Mouse (Mus musculus) intestine, postnatal 0 days (tissue): ENCODE data around the gene Rab42. TPM values are rescaled to one million over a fixed set of nuclear protein-coding genes. Genes with fewer than 3 reads are reported as not detected.

Experiments used
- ATAC-seq: fragments of 200-750 bp; cut with Nextera tagmentation; 2 replicates; pipeline ENCODE4 v1.8.0; 2017; ENCODE audit warnings: mild to moderate bottlenecking, moderate TSS enrichment, moderate library complexity
- H3K27ac ChIP-seq: fragments of 300-500 bp; sonication (generic); 2 replicates; pipeline ENCODE4 v1.5.1; 2014; ENCODE audit warnings: mild to moderate bottlenecking, low read depth, low read length, moderate library complexity
- H3K27me3 ChIP-seq: fragments of 300-500 bp; sonication (generic); replicated peaks from 2 replicates; pipeline ENCODE4 v1.6.1; 2014; ENCODE audit warnings: low read length, mixed read lengths; ENCODE audit not compliant: control insufficient read depth, insufficient read depth
- H3K36me3 ChIP-seq: fragments of 300-500 bp; sonication (generic); 2 replicates; pipeline ENCODE4 v1.6.1; 2014; ENCODE audit warnings: mild to moderate bottlenecking, moderate library complexity; ENCODE audit not compliant: control insufficient read depth, insufficient read depth
- H3K4me1 ChIP-seq: fragments of 300-500 bp; sonication (generic); replicated peaks from 2 replicates; pipeline ENCODE4 v1.6.1; 2014; ENCODE audit warnings: antibody characterized with exemption, low read length, mixed read lengths; ENCODE audit not compliant: control insufficient read depth, insufficient read depth
- H3K4me2 ChIP-seq: fragments of 300-500 bp; sonication (generic); replicated peaks from 2 replicates; pipeline ENCODE4 v1.6.1; 2014; ENCODE audit warnings: low read depth, mild to moderate bottlenecking, moderate library complexity
- H3K4me3 ChIP-seq: fragments of 300-500 bp; sonication (generic); 2 replicates; pipeline ENCODE4 v1.5.1; 2014; ENCODE audit warnings: low read depth, low read length
- H3K9ac ChIP-seq: fragments of 300-500 bp; sonication (generic); 2 replicates; pipeline ENCODE4 v1.6.1; 2014; ENCODE audit warnings: mild to moderate bottlenecking, low read depth, low read length
- H3K9me3 ChIP-seq: fragments of 300-500 bp; sonication (generic); 2 replicates; pipeline ENCODE4 v1.6.1; 2016; ENCODE audit warnings: mixed run types; ENCODE audit not compliant: control insufficient read depth
- CTCF ChIP-seq: sonication (generic); IDR thresholded peaks from 2 replicates; pipeline ENCODE4 v1.5.1; 2016; ENCODE audit warnings: low read depth, mild to moderate bottlenecking, control low read depth, antibody characterized with exemption, moderate library complexity
- WGBS: fragments of 180-500 bp; shearing (Covaris S2); extraction: QIAGEN DNeasy Blood & Tissue Kit; methylation state at CpG from one replicate; pipeline ENCODE4 v1.1.7; 2014; 5-methylcytosine and 5-hydroxymethylcytosine counted together
- polyA plus RNA-seq: library from polyadenylated mRNA; unstranded; fragments of >200 nt; fragmentation: Nextera tagmentation; extraction: Ambion mirVana; gene quantifications from 2 replicates; pipeline ENCODE4 v1.2.1, GENCODE M21; 2015

Gene Rab42
- polyA plus RNA-seq, 1 experiment from 2014 or later = 48.3 TPM

DNA sequence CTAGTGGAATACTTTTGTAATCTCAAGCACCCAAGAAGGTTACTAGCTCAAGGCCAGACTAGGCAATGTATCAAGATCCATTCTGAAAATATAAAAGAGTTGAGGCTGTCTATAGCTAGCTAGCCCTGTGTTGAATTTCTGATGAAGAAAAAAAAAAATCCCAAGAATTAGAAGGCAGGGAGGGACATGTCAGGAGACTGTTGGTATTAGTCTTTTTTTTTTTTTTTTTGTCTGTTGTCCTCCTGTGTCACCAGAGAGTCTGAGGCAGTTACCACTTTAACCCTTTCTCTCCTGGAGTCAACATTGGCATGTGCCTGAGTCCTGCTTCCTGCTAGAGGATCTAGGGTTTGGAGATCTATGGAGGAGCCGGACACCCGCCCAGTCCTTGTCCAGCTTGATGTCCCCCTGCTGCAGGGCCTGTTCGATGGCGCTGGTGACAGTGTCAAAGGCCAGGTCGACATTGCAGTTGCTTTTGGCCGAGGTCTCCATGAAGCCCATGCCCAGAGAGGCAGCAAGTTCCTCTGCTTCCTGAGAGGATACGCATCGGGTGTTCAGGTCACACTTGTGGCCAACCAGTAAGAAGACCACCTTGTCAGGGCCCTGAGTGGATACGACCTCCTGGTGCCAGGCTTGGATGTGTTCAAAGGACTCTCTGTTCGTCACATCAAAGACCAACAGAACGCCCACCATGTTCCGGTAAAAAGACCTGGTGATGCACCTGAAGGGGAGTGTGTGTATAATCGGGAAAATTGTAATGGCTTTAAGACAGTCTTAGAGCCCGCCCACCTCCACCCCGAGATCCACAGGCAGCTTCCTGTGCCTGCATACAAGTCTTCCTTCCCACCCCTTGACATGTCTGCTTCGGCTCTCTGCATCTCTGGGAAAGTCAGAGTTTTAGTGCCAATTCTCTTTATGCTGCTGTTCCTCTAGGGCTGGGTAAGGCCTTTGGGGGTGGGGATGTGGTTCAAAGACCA lies 933 bp downstream of the Rab42 start:
- Histone ChIP-seq H3K4me2 (peak overlapping the region; percentile 74), H3K4me1 (no peaks in the 10 kb centered on the region), H3K27ac (peak overlapping the region; percentile 77; the same call in 1 of the 2 replicates), H3K27me3 (no peaks in the 10 kb centered on the region), H3K36me3 (no peaks in the 10 kb centered on the region), H3K9ac (peak overlapping the region; percentile 50), H3K9me3 (no peaks in the 10 kb centered on the region), H3K4me3 (peak overlapping the region; percentile 50)
- ATAC-seq = no peak
- TF ChIP-seq CTCF = no peak
- 69% methylated on average over 16 of the region's 16 CpGs for WGBS

DNA sequence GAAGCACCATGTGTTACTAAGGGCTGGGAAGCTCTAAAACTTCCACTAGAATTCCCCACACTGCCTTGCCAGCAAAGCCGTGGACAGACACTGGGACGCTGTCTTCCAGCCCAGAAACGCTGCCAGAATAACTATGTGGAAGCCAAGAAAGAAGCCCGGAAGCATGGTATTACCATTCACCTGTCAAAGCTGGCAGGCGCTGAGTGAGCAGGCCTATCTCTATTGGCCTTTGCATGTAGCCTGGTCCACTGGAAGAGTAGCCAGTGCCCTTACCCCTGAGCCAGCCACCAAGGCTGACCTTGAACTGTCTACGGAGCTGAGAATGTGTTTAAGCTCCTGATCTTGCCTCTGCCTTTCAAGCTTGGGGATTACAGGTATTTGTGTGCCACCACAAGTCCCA lies 1.7 kb downstream of the Rab42 start:
- Histone ChIP-seq H3K9me3 (no peaks in the 10 kb centered on the region), H3K27ac (no peak overlapping the region), H3K4me1 (no peaks in the 10 kb centered on the region), H3K9ac (no peak overlapping the region), H3K27me3 (no peaks in the 10 kb centered on the region), H3K36me3 (no peaks in the 10 kb centered on the region), H3K4me3 (no peak overlapping the region), H3K4me2 (no peak overlapping the region)
- ATAC-seq = no peak
- no peak for TF ChIP-seq CTCF
- WGBS = 83% methylated on average over 6 of the region's 6 CpGs

DNA sequence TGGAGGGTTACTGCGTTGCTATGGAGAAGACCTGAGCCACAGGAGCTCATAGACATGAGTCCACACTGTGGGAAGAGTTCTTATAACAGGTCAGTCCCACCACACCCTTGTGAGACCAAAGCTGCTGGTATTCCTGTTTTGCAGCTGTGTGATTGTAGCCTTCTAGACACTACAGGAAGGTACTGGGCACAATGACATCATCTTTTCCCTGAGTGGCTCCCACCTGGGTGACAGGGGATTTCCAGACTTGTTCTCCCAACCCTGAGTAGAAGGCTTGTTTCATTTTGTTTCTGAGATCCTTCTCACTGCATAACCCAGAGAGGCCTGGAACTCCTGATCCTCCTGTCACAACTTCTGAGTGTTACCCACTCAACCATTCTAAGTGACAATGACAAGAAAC lies 3.3 kb downstream of the Rab42 start:
- Histone ChIP-seq H3K9me3 (no peaks in the 10 kb centered on the region), H3K4me3 (no peak overlapping the region), H3K27ac (no peak overlapping the region), H3K36me3 (no peaks in the 10 kb centered on the region), H3K27me3 (no peaks in the 10 kb centered on the region), H3K4me1 (no peaks in the 10 kb centered on the region), H3K9ac (no peak overlapping the region), H3K4me2 (no peak overlapping the region)
- ATAC-seq = no peak
- 75% methylated on average over 1 of the region's 1 CpGs for WGBS
- TF ChIP-seq CTCF = no peak

DNA sequence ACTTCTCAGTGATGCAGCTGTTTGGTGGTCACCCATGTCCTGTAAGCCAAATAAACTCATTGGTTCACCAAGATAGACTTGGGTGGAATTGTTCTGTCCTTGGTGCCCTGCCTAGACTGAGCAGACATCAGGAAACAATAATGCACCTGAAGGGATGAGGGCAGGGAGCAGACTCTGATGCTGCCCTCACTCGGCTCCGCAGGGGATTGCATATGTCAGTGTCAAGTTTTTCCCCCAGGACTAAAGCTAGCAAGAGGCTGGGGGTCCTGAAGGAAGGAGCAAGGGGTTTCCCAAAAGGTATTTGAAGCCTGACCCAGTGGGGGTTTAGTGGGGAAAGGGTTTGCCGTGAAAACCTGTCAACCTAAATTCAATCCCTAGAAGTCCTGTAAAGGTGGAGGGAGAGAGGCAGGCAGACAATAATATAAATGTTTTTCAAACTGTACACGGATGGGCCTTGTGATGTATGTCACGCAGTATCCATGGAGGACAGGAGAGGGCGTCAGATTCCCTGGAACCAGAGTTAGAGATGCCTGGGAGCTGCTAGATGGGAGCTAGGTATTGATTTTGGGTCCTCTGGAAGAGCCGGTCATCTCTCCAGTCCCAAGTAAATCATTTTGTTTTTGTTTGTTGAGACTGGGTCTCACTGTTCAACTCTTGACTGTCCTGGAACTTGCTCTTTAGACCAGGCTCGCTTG lies 7.3 kb downstream of the Rab42 start:
- no peak overlapping the region for H3K27ac ChIP-seq
- WGBS = 55% methylated on average over 8 of the region's 8 CpGs
- H3K4me2 ChIP-seq = no peak overlapping the region
- ATAC-seq = no peak
- TF ChIP-seq CTCF = peak; percentile 38
- H3K36me3 ChIP-seq = peaks cover 17% of the 10 kb centered on the region
- H3K4me3 ChIP-seq = no peak overlapping the region
- H3K27me3 ChIP-seq = no peaks in the 10 kb centered on the region
- H3K4me1 ChIP-seq = no peaks in the 10 kb centered on the region
- H3K9ac ChIP-seq = no peak overlapping the region
- H3K9me3 ChIP-seq = no peaks in the 10 kb centered on the region

DNA sequence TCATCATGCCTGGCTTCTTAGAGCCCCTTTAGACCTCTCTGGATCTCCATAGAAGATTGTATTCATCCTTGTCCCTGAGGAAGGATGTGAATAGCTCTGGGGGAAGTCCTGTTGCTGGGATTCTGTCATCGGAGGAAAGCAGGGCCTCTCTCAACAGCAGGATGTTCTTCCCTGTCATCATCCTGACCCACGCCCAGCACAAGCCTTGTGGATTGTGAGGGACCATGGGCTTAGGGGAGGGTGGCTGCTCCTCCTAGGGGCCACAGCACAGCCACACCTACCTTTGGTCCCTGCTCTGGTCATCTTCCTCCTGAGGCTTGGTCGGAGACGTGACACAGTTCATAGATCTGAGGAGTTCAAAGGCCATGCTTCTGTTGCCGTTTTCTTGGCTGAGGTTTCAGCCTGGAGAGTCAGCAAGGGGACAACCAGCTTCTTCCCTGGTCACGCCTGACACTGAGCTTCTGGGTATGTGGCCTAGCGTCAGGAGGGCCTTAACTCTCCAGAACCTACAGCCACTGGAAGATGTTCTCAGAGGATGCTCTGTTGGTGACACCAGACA lies 9.4 kb downstream of the Rab42 start:
- no peak for TF ChIP-seq CTCF
- peak overlapping the region; percentile 28; the same call in 1 of the 2 replicates for H3K27ac ChIP-seq
- H3K27me3 ChIP-seq = no peaks in the 10 kb centered on the region
- no peak overlapping the region for H3K4me3 ChIP-seq
- peak; percentile 22; the same call in 1 of the 2 replicates for ATAC-seq
- peaks cover 28% of the 10 kb centered on the region for H3K36me3 ChIP-seq
- no peak overlapping the region for H3K4me2 ChIP-seq
- WGBS = 63% methylated on average over 7 of the region's 7 CpGs
- no peaks in the 10 kb centered on the region for H3K4me1 ChIP-seq
- no peaks in the 10 kb centered on the region for H3K9me3 ChIP-seq
- no peak overlapping the region for H3K9ac ChIP-seq

DNA sequence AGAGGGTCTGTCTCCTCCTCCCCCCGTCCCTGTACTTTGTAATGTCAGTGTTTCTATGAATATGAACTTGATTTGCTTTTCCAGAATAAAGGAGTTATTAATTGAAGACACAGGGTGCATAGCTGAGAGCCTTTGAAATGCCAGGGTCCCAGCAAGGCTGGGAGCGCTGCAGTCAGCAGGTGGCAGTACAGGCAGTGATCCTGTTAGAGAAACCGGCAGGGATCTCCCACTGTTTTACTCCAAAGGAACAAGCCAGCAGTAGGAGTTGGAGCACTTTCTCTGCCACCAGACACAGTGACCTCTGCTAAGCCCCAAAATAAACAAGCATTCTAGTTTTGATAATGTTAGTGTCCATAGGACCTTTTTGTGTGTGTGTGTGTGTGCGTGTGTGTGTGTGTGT lies 10.2 kb downstream of the Rab42 start:
- Histone ChIP-seq H3K9ac (no peak overlapping the region), H3K9me3 (no peaks in the 10 kb centered on the region), H3K4me3 (no peak overlapping the region), H3K27ac (no peak overlapping the region), H3K4me2 (no peak overlapping the region), H3K36me3 (peaks cover 28% of the 10 kb centered on the region), H3K4me1 (no peaks in the 10 kb centered on the region), H3K27me3 (no peaks in the 10 kb centered on the region)
- WGBS = 53% methylated on average over 4 of the region's 4 CpGs
- TF ChIP-seq CTCF = peak; percentile 79
- ATAC-seq = no peak
